Mouse (Mus musculus) ES-Bruce4 (cell line): ENCODE data around the gene Ift122.

Source experiments
- CTCF ChIP-seq: IDR thresholded peaks from one replicate; pipeline ENCODE4 v1.8.1; 2011; ENCODE audit warnings: low read depth, low read length
- EP300 ChIP-seq: IDR thresholded peaks from 2 replicates; pipeline ENCODE4 v1.6.1; 2011; ENCODE audit warnings: low read depth, low read length; ENCODE audit not compliant: insufficient read depth
- POLR2A ChIP-seq: IDR thresholded peaks from one replicate; pipeline ENCODE4 v1.8.1; 2011; ENCODE audit warnings: low read length; ENCODE audit not compliant: insufficient read depth

GRCm38 (mm10) chr6:115972083-115972764, 119.0 kb downstream of the Ift122 start:
- no peak for TF ChIP-seq POLR2A
- no peak for TF ChIP-seq CTCF
- no peak for TF ChIP-seq EP300
